Mouse (Mus musculus): ENCODE measurements around the gene Foxl1.

DNA sequence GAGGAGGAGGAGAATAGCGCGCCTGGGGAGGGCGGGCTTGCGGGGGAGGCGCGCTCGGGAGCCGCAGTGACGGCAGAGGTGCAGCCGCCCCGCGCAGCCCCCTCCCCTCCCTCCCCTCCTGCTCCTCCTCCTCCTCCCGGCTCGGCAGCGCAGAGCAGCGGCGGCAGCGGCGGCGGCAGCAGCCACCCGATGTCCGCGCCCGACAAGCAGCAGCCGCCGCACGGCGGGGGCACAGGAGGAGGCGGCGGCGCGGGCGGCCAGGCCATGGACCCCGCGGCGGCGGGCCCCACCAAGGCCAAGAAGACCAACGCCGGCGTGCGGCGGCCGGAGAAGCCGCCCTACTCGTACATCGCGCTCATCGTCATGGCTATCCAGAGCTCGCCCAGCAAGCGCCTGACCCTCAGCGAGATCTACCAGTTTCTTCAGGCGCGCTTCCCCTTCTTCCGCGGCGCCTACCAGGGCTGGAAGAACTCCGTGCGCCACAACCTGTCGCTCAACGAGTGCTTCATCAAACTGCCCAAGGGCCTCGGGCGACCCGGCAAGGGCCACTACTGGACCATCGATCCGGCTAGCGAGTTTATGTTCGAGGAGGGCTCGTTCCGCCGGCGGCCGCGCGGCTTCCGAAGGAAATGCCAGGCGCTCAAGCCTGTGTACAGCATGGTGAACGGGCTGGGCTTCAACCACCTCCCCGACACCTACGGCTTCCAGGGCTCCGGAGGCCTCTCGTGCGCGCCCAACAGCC is 43.4 kb upstream of the Foxl1 start, which contains the start of gene Foxf1:
- no peak for TF ChIP-seq CTCF (IDR thresholded peaks at IDR 0.05; ENCODE audit: extremely low read depth, insufficient read length, insufficient replicate concordance, low read depth, low read length)
- TF ChIP-seq POLR2A (IDR thresholded peaks at IDR 0.05; ENCODE audit: low read depth, low read length): no peak; the same call in 1 of the 2 replicates
